Mouse (Mus musculus) midbrain, embryonic 10.5 days (tissue): Measurements from ENCODE around the gene Fbxl21. TPM values are rescaled to one million over a fixed set of nuclear protein-coding genes. Genes with fewer than 3 reads are reported as not detected.

Source experiments
- DNase-seq: peaks from one replicate; pipeline ENCODE4 v3.0.0-alpha.2; 2017; ENCODE audit warnings: low spot score
- H3K27ac ChIP-seq: fragments of 300-500 bp; sonication (generic); replicated peaks from 2 replicates; pipeline ENCODE4 v1.5.1; 2016; ENCODE audit warnings: mild to moderate bottlenecking
- H3K27me3 ChIP-seq: fragments of 300-500 bp; sonication (generic); 2 replicates; pipeline ENCODE4 v1.6.1; 2016; ENCODE audit warnings: low read depth, mild to moderate bottlenecking; ENCODE audit not compliant: poor library complexity, severe bottlenecking
- H3K36me3 ChIP-seq: fragments of 300-500 bp; sonication (generic); 2 replicates; pipeline ENCODE4 v1.6.1; 2016; ENCODE audit warnings: mild to moderate bottlenecking, moderate library complexity
- H3K4me1 ChIP-seq: fragments of 300-500 bp; sonication (generic); 2 replicates; pipeline ENCODE4 v1.6.1; 2016
- H3K4me3 ChIP-seq: fragments of 300-500 bp; sonication (generic); 2 replicates; pipeline ENCODE4 v1.5.1; 2016; ENCODE audit warnings: mild to moderate bottlenecking, moderate library complexity
- H3K9me3 ChIP-seq: fragments of 300-500 bp; sonication (generic); replicated peaks from 2 replicates; pipeline ENCODE4 v1.6.1; 2016; ENCODE audit warnings: mild to moderate bottlenecking
- WGBS: fragments of 180-500 bp; shearing (Covaris S2); methylation state at CpG from one replicate; pipeline ENCODE4 v1.1.7; 2016; 5-methylcytosine and 5-hydroxymethylcytosine counted together
- polyA plus RNA-seq: library from polyadenylated mRNA; unstranded; fragments of >200 nt; fragmentation: Nextera tagmentation; extraction: Ambion mirVana; gene quantifications from 2 replicates; pipeline ENCODE4 v1.2.1, GENCODE M21; 2016

Gene Fbxl21
- polyA plus RNA-seq, 1 experiment from 2014 or later = 1.4 TPM

GRCm38 (mm10) chr13:56563075-56563474 lies 40.8 kb downstream of the Fbxl21 start:
- WGBS = 49% methylated on average over 6 of the region's 6 CpGs

GRCm38 (mm10) chr13:56566336-56566735 lies 44.1 kb downstream of the Fbxl21 start:
- no peaks in the 10 kb centered on the region for H3K9me3 ChIP-seq
- no peaks in the 10 kb centered on the region for H3K27me3 ChIP-seq
- no peaks in the 10 kb centered on the region for H3K36me3 ChIP-seq
- DNase-seq = no peak
- peaks cover 5% of the 10 kb centered on the region; the same call in 1 of the 2 replicates for H3K4me1 ChIP-seq
- no peak overlapping the region for H3K4me3 ChIP-seq
- H3K27ac ChIP-seq = no peak overlapping the region
- 94% methylated on average over 10 of the region's 10 CpGs for WGBS

More at GRCm38 (mm10) chr13:56563075-56563474, 40.8 kb downstream of the Fbxl21 start:
- no peaks in the 10 kb centered on the region for H3K9me3 ChIP-seq
- H3K27me3 ChIP-seq = 0 out of 2 replicates have a peak, but pooled peaks cover 6% of the 10 kb centered on the region
- no peaks in the 10 kb centered on the region for H3K36me3 ChIP-seq
- peaks cover 13% of the 10 kb centered on the region for H3K4me1 ChIP-seq
- H3K4me3 ChIP-seq = no peak overlapping the region
- DNase-seq = peak; percentile 36
- H3K27ac ChIP-seq = no peak overlapping the region

DNA sequence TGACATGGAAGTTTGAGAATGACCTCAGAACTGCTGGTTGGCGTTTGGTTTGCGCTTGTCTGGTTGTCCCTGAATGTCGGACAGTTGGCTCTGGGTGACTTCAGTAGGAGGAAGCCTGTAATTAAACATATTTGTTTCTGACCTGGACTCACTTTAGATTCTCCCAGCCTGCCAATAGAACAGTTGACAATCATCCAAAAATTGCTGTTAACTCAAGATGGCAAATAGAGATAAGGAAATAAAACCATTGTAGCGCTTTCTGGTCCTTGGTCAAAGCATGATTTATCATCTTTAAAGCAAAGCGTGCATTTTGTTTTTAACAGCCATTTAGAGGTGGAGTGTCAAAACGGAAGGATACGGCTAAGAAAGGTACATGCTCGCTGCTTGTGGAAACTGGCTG lies 49.4 kb downstream of the Fbxl21 start:
- no peaks in the 10 kb centered on the region for H3K9me3 ChIP-seq
- 96% methylated on average over 8 of the region's 8 CpGs for WGBS
- no peaks in the 10 kb centered on the region for H3K27me3 ChIP-seq
- no peak for DNase-seq
- H3K27ac ChIP-seq = no peak overlapping the region
- no peaks in the 10 kb centered on the region for H3K36me3 ChIP-seq
- no peak overlapping the region for H3K4me3 ChIP-seq
- H3K4me1 ChIP-seq = peaks cover 5% of the 10 kb centered on the region; the same call in 1 of the 2 replicates

DNA sequence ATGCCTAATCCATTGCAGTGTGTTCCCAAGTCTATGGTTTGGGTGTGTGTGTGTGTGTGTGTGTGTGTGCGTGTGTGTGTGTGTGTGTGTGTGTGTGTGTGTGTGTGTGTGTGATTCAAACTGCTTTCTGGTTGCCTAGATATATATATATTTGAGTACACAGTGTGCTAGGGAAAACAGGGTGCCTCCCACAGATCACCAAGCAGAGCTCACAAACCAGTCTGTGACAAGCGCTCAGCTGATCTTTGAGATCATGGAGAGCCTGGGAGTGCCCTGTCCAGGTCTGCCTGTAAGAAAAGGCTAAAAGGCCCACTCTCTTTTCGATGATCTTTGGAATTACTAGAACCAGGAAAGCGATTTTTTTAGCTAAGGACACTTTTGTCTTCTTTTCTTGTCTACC lies 52.8 kb downstream of the Fbxl21 start:
- no peak for DNase-seq
- H3K4me3 ChIP-seq = no peak overlapping the region
- no peaks in the 10 kb centered on the region for H3K27me3 ChIP-seq
- H3K4me1 ChIP-seq = peaks cover 4% of the 10 kb centered on the region
- H3K36me3 ChIP-seq = no peaks in the 10 kb centered on the region
- WGBS = 79% methylated on average over 4 of the region's 4 CpGs
- no peak overlapping the region for H3K27ac ChIP-seq
- no peaks in the 10 kb centered on the region for H3K9me3 ChIP-seq

GRCm38 (mm10) chr13:56575701-56576321 lies 53.5 kb downstream of the Fbxl21 start:
- peak; percentile 77 for DNase-seq
- 72% methylated on average over 12 of the region's 12 CpGs for WGBS
- Histone ChIP-seq H3K4me3 (no peak overlapping the region), H3K9me3 (no peaks in the 10 kb centered on the region), H3K36me3 (no peaks in the 10 kb centered on the region), H3K27me3 (no peaks in the 10 kb centered on the region), H3K4me1 (peaks cover 11% of the 10 kb centered on the region), H3K27ac (peak overlapping the region; percentile 69)

DNA sequence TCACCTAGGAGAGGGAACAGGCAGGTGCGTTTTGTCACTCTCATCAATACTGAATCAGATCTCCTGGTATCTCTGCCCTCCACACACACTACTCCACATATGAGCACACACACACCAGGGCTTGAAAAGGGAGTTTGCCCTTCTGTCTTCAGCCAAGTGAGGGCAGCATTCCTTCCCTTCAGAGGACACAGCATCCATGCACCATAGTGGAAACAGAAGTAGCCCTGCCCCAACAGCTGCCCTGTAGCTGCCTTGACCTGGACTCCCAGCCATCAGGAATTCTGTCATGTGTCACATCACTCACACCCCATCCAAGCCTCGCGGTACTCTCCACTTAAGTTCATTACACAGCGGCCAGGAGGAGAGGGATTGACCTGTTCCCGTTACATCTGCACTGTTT lies 55.8 kb downstream of the Fbxl21 start:
- peak overlapping the region; percentile 2; the same call in 1 of the 2 replicates for H3K27ac ChIP-seq
- H3K4me1 ChIP-seq = peaks cover 34% of the 10 kb centered on the region
- H3K4me3 ChIP-seq = no peak overlapping the region
- H3K27me3 ChIP-seq = no peaks in the 10 kb centered on the region
- H3K36me3 ChIP-seq = no peaks in the 10 kb centered on the region
- DNase-seq = no peak
- no peaks in the 10 kb centered on the region for H3K9me3 ChIP-seq
- WGBS = 85% methylated on average over 5 of the region's 5 CpGs

DNA sequence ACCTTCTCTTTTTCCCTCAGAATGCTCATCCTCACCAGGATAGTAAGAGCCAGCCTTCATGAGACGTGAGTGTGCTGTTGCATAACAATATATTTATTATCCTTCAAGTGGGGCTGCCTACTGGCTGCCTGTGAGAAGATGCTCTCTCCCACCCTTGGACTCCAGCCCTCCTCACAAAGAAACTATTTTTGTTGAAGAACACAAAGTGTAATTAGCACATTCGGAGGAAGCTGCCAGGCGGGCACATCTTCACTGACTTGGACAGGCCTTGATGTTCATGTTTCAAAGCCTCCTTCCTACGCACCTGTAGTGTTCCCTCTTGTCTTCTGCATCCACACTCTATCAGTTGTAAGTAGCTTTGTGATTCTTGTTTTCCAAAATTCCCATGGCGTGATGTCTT lies 58.2 kb downstream of the Fbxl21 start:
- Histone ChIP-seq H3K27ac (peak overlapping the region; percentile 96), H3K4me3 (no peak overlapping the region), H3K9me3 (no peaks in the 10 kb centered on the region), H3K27me3 (no peaks in the 10 kb centered on the region), H3K36me3 (no peaks in the 10 kb centered on the region), H3K4me1 (peaks cover 52% of the 10 kb centered on the region)
- 87% methylated on average over 5 of the region's 5 CpGs for WGBS
- no peak for DNase-seq

DNA sequence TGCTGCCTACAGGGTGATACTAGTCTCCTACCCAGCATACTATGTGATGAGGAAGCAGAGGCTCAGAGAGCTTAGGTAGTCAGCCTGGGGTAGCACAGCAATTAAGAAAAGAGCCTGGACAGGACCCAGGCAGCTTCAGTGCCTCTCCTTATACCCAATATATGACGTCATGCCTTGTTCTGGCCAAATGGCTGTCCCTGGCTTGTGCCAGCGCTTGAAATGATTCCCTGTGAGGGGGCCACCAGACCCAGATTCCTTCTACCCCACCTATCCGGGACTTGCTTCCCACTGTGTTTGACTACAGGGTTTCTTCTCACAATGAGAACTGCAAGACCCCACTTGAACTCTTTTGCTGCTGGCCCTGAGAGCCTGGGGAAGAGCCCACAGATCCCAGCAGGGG lies 59.2 kb downstream of the Fbxl21 start:
- Histone ChIP-seq H3K36me3 (no peaks in the 10 kb centered on the region), H3K27me3 (no peaks in the 10 kb centered on the region), H3K4me1 (peaks cover 52% of the 10 kb centered on the region), H3K9me3 (no peaks in the 10 kb centered on the region), H3K4me3 (peak overlapping the region; percentile 43), H3K27ac (peak overlapping the region; percentile 96)
- whole genome bisulfite sequencing = 3% methylated on average over 3 of the region's 3 CpGs
- DNase-seq = no peak

DNA sequence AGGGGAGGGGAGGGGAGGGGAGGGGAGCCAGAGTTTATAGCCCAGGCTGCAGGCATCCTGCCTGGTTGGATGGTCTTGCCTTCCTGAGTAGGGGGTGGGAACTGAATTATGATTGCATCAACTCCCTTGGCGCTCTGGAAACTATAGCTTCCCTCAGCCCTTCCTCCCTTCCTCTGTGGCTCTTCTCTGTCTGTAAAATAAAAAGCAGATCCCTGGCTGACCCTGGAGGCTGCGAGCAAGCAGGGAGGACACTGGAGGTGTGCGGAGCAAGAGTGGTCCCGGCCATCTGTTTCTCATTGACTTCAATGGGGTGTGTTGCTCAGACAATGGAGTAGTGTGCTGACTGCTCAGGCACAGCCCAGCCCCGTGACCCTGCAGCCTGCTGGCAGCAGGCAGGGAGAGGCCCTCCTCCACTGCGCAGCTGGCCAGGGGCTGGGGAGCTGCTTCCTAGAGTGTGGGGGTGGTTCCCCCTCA lies 59.7 kb downstream of the Fbxl21 start:
- H3K4me3 ChIP-seq = peak overlapping the region; percentile 43
- peak; percentile 91 for DNase-seq
- H3K27me3 ChIP-seq = no peaks in the 10 kb centered on the region
- peak overlapping the region; percentile 96 for H3K27ac ChIP-seq
- H3K9me3 ChIP-seq = no peaks in the 10 kb centered on the region
- peaks cover 52% of the 10 kb centered on the region for H3K4me1 ChIP-seq
- WGBS = under 1% methylated on average over 6 of the region's 6 CpGs
- no peaks in the 10 kb centered on the region for H3K36me3 ChIP-seq

GRCm38 (mm10) chr13:56582720-56583119 lies 60.4 kb downstream of the Fbxl21 start:
- peak; percentile 47 for DNase-seq
- Histone ChIP-seq H3K4me1 (peaks cover 52% of the 10 kb centered on the region), H3K27ac (peak overlapping the region; percentile 96), H3K9me3 (no peaks in the 10 kb centered on the region), H3K36me3 (no peaks in the 10 kb centered on the region), H3K27me3 (no peaks in the 10 kb centered on the region), H3K4me3 (peak overlapping the region; percentile 43)
- 24% methylated on average over 3 of the region's 3 CpGs for WGBS

- Histone ChIP-seq H3K27ac (no peak overlapping the region), H3K36me3 (no peaks in the 10 kb centered on the region), H3K9me3 (no peaks in the 10 kb centered on the region), H3K4me3 (no peak overlapping the region), H3K4me1 (peaks cover 62% of the 10 kb centered on the region), H3K27me3 (peaks cover 4% of the 10 kb centered on the region; the same call in 1 of the 2 replicates)
- DNase-seq = no peak
- WGBS = 83% methylated on average over 3 of the region's 3 CpGs
Observed at GRCm38 (mm10) chr13:56586046-56586445, 63.8 kb downstream of the Fbxl21 start.
